Mouse (Mus musculus): ENCODE results near the gene Glud1. TPM values are rescaled to one million over a fixed set of nuclear protein-coding genes. Genes with fewer than 3 reads are reported as not detected.
A peak's percentile ranks its signal among the peaks of the same experiment; 100 is the strongest.
"Not testable (repeated sequence)": the region's sequence is repeated elsewhere in the genome, so short reads cannot be mapped to it uniquely, and the experiment has no call there.

The Glud1 gene
- total RNA-seq, 2 experiments from 2014 or later = 127 to 222 TPM

DNA sequence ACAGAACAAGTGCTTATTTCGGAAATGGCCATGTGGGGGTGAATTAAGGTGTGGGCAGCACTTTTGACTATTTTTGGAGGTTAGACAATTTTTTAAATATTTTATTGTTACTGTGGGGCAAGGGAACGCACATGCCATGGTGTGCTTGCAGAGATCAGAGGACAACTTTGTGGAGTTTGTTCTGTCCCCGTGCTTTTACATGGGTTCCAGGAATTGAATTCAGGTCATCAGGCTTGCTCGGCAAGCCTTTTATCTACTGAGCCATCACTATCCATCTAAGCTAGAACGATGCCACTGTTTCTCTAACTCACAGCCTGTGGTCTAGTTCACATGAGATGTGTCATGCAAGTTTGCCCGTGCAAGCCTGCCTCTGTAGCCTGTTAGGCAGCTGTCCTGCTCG is 37.8 kb downstream of the Glud1 start:
- ATAC-seq (replicated peaks; ENCODE audit: poor library complexity, severe bottlenecking) = no peak

GRCm38 (mm10) chr14:34349007-34349406 is 38.5 kb downstream of the Glud1 start:
- no peak for ATAC-seq (replicated peaks; ENCODE audit: poor library complexity, severe bottlenecking)

DNA sequence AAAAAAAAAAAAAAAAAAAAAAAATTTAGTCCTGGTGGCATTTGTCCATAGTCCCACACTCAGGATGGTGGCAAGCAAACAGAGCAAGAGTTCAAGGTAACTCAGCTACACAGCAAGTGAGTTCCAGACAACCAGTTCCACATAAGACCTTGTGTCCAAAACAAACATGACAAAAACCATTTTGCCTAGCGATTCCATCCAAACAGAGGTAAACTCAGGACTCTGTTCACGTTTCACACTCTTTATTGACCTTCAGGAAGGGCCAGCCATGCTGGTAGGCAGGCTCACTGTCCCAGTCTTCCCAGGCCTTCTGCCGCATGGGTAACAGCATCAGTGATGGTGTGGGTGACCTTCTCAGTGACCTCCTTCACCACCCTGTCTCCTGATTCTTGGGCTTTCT is 41.1 kb downstream of the Glud1 start:
- ATAC-seq (replicated peaks; ENCODE audit: poor library complexity, severe bottlenecking) = no peak

GRCm38 (mm10) chr14:34352523-34352922 is 42.0 kb downstream of the Glud1 start:
- no peak for ATAC-seq (replicated peaks; ENCODE audit: poor library complexity, severe bottlenecking)

DNA sequence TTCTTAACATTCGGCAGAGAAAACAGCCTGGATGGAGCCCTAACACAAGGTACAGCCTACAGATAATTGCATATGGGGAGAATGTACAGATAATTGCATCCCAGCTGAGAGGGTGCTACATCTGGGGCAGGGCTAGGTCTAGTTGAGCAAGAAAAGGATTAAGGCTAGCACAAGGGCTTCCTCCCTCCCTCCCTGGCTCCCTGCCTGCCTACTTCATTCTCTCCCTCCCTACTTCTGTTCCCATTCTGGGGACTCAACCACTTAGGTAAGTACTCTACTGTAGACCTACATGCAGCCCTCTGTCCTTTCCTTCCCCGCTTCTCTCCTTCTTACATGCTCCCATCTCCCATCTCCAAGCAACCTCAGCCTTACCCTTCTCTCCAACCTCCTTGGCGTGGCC is 42.8 kb downstream of the Glud1 start:
- no peak for ATAC-seq (replicated peaks; ENCODE audit: poor library complexity, severe bottlenecking)

- no peak for ATAC-seq (replicated peaks; ENCODE audit: poor library complexity, severe bottlenecking)
Measured at GRCm38 (mm10) chr14:34354456-34354855, 43.9 kb downstream of the Glud1 start.

DNA sequence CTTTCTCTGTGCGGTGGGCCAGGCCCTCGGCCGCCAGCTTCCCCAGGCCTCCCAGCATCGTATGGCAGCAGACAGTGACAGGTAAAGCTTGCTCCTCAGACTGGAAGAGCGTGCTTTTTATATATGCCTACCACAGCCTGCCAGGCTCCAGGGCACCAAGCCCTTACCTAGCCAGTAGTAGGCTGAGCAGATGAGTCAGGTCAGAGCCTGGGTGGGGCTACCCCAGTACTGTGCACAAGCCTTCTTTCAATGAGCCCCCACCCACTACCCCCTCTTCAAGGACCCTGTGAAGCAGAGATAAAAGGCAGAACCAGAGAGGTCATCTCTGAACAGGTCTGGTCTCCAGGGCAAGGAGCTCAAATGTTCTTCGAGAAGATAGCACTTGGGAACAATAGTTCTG is 44.8 kb downstream of the Glud1 start, which contains the start of gene Fam25c:
Gene Fam25c (minus strand): TSS at position 133 of the 400 bp plus-strand sequence.
- no peak for ATAC-seq (replicated peaks; ENCODE audit: poor library complexity, severe bottlenecking)

GRCm38 (mm10) chr14:34357671-34358455 is 47.3 kb downstream of the Glud1 start:
- ATAC-seq (replicated peaks; ENCODE audit: poor library complexity, severe bottlenecking) = no peak

DNA sequence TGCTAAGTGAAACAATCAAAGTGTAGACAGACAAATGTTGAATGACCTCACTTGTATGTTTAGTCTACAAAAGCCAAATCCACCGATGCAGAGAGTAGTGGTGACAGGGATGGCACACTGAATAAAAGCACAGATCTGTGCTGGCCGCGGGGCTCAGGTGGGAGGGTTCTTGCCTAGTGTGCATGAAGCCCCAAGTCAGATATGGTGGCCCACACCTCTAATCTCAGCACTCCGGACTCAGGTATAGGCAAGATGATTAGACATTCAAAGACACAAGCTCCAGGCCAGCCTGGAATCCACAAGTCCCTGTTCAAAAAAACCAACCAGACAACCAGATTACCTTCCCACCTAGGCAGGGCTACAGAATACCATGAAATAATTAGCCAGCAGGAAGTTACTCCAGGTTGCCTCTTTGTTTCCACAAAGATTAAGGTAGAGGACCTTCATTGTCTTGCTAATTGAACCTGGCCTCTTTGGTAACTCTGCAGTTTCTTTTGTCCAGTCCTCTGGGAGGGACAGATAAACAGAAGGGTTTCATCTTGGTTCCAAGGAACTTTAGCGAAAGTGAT is 49.2 kb downstream of the Glud1 start:
- no peak for ATAC-seq (replicated peaks; ENCODE audit: poor library complexity, severe bottlenecking)

DNA sequence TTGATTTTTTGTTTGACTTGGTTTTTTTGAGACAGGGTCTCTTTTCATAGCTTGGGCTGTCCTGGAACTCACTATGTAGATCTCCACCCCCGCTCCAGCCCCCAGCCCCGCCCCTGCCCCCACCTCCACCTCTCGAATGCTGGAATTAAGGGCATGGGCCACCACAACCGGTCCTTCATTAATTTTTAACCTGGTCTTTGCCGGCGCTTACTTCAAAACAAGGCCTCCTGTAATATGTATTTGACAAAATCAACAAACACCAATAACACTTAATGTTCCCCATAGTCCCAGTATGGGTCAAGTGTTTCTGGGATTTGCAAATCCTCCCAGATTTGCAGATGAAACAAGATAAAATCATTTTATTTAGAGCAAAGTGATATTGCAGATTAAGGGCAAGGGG is 49.7 kb downstream of the Glud1 start:
- ATAC-seq (replicated peaks; ENCODE audit: poor library complexity, severe bottlenecking) = no peak

- no peak for ATAC-seq (replicated peaks; ENCODE audit: poor library complexity, severe bottlenecking)
Measured at GRCm38 (mm10) chr14:34362135-34362534, 51.6 kb downstream of the Glud1 start.

- peak; percentile 55 for ATAC-seq (replicated peaks; ENCODE audit: poor library complexity, severe bottlenecking)
Measured at GRCm38 (mm10) chr14:34362726-34363445, 52.4 kb downstream of the Glud1 start.

DNA sequence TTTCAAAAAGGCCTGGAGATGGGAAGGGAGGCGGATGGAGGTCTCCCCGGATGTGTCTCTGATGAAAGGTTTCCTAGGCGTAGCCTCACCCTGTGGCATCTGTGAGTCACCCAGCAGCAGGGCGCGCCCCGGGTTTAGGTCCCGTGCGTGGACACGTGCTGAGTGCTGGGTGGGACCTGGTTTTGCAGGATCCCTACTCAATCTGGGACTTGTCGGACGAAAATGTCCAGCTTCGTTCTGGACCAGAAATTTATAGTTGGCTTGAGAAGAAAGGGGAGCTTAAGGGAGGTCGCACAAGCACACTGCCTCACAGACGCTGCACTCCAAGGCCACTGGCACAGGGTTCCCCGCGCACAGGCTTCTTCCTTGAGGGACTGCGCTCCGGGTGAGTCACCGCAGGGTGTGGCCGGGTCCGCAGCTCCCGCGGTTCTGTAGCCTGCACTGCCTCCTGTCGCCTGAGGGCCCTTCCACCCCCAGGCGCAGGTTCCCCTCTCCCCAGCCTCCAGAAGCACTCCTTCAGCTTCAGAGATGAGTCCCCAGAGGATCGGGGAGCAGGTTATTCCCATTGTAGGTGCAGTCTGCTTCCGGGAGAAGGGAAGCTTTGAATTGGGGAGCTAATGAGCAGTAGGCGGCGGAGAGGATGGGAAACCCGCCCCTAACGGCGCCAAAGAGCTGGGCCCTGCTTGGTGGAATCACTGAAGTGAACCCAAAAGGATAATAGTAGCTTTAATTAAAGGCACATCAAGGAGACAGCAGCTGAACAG is 53.1 kb downstream of the Glud1 start:
- peak; percentile 91 for ATAC-seq (replicated peaks; ENCODE audit: poor library complexity, severe bottlenecking)

- ATAC-seq (replicated peaks; ENCODE audit: poor library complexity, severe bottlenecking) = not testable (repeated sequence)
Measured at GRCm38 (mm10) chr14:34364254-34365146, 54.0 kb downstream of the Glud1 start.

GRCm38 (mm10) chr14:34365147-34365507 is 54.6 kb downstream of the Glud1 start:
- no peak for ATAC-seq (replicated peaks; ENCODE audit: poor library complexity, severe bottlenecking)

GRCm38 (mm10) chr14:34370203-34370602 is 59.7 kb downstream of the Glud1 start:
- ATAC-seq (replicated peaks; ENCODE audit: poor library complexity, severe bottlenecking) = no peak

DNA sequence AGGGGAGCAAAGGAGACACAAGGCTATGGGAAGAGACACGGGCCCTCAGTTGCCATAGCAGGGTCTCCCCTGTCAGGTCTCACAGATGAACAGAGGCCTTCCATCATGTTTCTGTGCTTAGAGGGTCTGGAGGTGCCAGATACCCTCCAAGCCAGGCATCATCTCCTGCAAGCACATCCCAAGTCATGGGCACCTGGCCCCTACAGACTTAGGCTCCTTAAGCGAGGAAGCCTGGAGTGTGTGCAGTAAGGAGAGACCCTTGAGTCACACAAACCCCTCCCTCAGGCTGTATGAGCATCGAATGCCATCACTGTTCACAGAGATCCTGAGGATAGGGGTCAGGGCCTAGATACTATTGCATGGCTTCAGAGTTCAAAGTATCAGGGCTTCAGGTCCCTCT is 60.4 kb downstream of the Glud1 start:
- ATAC-seq (replicated peaks; ENCODE audit: poor library complexity, severe bottlenecking) = no peak

- 0 out of 2 replicates have a peak, but pooled peaks have one; percentile 8 for ATAC-seq (replicated peaks; ENCODE audit: poor library complexity, severe bottlenecking)
Measured at GRCm38 (mm10) chr14:34371763-34372162, 61.2 kb downstream of the Glud1 start.

GRCm38 (mm10) chr14:34372646-34373045 is 62.1 kb downstream of the Glud1 start:
- no peak; the same call in 1 of the 2 replicates for ATAC-seq (replicated peaks; ENCODE audit: poor library complexity, severe bottlenecking)

DNA sequence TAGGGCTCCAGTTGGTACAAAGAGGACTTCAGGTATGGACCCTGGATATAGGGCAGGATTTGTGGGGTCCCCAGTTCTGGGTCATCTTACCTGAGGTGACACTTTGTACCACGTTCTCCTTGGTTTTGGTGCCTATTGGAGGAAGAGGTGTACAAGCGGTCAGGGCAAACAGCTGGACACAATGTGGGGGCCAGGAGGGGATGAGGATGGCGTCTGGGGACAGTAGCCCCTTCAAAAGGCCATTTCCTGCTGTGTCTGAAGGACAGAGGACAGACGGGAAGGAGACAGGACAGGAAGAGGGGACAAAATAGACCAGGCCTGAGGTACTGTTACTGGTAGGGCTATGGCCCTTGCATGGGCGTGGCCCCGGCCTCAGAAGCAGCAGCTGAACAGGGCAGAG is 63.1 kb downstream of the Glud1 start:
- ATAC-seq (replicated peaks; ENCODE audit: poor library complexity, severe bottlenecking) = no peak
